Mouse (Mus musculus) mouse embryonic stem cell (cell line): ENCODE data around the gene Rab3a.

Experiments used
- in situ Hi-C, 2 experiments: fragments of 300-500 bp; cut with MboI; formaldehyde crosslinking; loops; 1 replicate in 1 of 2; 3 replicates in 1 of 2; pipeline ENCODE4 v1.14.3; 2019 to 2020; ENCODE audit warnings: low sequenced_read_pairs in 2 of 2, low pct_unique_long_range_greater_than_20kb in 1 of 2, mixed read lengths in 1 of 2; ENCODE audit not compliant: unreplicated experiment in 1 of 2

The Rab3a gene

DNA sequence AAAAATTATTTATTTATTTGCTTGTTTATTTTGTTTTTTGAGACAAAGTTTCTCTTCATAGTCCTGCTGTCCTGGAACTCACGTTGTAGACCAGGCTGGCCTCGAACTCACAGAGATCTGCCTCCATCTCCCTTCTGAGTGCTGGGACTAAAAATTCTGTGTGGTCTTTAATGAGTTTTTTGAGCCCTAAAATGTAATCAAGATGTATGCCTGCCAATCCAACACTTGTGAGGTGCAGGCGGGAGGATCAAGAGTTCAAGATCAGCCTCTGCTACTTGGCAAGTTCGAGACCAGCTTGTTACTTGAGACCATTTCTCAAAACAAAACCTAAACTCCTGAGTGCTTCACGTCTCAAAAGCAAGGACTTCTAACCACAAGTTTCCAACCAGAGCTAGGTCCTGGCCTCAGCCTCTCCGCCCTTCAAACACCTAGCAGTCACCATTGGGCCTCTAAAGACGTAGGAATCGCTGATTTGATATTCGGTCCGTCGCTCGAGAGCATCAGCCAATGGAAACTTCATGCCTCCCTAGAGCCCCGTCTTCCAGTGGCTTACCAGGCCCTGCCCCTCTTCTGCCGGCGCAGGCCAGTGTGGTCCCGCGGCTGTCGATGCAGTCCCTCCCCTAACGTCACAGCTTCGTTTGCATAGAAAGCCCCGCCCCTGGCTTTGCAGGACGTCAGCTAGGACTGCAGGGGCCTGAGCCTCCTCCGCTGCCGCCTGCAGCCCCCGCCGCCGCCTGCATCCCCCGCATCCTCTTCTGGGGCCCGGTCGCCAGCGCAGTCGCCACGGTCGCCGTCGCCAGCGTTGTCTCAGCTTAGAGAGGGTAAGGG, at the start of gene Rab3a:
Gene Rab3a (plus strand): TSS at position 637 of the 828 bp plus-strand sequence.
- in situ Hi-C loops: loop anchor here in 1 of 2 experiments (5.0 kb wide), 1 partner anchor 42 kb away; no protein-coding TSS in a partner anchor

DNA sequence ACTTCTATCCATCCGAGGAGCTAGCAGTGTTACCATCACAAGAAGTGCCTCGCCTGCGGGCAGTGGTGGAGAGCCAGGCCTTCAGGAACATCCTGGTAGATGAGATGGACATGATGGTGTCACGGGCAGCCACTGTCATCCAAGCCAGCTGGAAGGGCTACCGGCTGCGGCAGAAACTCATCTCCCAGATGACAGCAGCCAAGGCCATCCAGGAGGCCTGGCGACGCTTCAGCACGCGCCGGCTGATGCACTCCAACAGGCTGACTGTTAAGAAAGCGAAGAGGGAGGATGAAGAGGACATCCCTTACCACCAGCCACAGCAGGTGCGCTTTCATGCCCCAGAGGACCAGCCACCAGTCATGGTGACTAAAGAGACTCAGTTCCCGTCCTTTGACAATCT, 46.2 kb upstream of the Rab3a start:
- in situ Hi-C loops: no loop called here

DNA sequence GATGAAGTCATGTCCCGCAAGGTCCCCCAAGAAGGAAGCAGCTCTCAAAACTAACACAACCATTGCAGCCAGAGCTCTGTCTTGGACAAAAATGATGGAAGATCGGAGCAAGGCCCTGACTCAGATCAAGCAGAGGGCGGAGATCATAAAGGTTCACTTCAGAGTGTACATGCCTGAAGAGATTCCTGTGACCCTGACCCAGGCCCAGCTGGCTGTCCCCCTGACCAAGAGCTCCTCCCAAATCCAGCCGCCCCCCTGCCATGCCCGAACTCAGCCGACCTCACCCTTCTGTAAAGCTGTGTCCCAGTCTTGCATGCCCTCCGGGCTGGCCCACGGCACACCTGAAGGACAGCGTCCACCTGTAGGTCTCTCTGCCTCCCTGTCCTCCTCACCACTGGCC, 44.7 kb upstream of the Rab3a start:
- in situ Hi-C loops: loop anchor here in 1 of 2 experiments (5.0 kb wide), 2 partner anchors 43 to 128 kb away; partner anchors contain the start of genes Arrdc2 and Rab3a

DNA sequence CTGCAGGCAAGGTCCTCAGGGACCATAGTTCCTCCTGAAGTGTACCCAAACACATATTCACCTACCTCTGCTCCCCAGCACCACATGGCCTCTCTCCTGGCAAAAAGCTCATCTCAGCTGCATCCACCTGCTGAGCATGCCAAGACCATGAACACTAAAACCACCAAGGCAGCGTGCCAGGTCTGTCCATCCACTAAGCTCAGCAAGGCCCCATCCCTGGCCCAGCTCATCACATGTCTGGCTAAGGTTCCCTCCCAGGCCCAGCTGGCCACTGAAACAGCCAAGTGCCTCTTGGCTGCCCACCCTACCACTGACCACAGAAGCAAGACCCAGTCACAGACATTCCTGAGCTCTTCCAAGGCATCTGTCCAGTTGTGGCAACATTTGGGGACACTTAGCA, 44.2 kb upstream of the Rab3a start:
- in situ Hi-C loops: loop anchor here in 1 of 2 experiments (5.0 kb wide), 2 partner anchors 42 to 127 kb away; partner anchors contain the start of genes Arrdc2 and Rab3a

DNA sequence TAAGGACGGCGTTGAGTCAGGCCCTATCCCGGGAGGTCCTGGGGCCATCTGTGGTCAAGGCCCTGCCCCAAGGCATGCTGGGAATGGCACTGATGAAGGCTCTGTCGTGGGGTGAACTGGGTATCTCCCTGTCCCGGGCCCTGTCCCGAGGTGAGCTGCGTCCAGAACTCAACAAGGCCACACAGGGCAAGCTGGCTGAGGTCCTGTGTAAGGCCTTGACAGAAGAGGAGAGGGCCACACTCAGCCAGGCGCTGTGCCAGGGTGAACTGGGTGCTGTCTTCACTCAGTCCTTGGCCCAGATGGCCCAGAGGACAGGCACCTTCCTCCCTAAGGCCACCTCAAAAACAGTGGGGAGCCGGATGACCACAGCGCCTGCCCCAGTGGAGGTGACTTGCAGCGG, 43.4 kb upstream of the Rab3a start:
- in situ Hi-C loops: loop anchor here in 1 of 2 experiments (5.0 kb wide), 2 partner anchors 41 to 126 kb away; partner anchors contain the start of genes Arrdc2 and Rab3a

DNA sequence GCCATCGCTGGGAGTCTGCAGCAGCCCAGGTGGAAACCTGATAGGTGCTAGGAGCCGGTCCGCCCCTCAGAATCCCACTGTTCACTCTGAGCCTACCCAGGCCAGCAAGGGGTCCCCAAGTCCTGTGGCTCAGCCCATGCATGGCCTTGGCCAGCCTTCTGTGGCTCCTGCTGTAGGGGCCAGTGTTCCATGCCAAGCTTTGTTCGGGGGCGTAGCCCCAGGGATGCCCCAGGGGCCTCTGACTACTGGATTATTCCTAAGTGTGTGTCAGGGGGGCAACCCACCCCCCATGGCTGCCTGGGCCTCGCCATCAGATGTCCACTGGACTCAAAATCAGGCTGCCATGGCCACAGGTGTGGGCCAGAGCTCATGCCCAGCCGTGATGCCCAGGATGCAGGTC, 40.5 kb upstream of the Rab3a start:
- in situ Hi-C loops: loop anchor here in 1 of 2 experiments (5.0 kb wide), 2 partner anchors 38 to 123 kb away; partner anchors contain the start of genes Arrdc2 and Rab3a

DNA sequence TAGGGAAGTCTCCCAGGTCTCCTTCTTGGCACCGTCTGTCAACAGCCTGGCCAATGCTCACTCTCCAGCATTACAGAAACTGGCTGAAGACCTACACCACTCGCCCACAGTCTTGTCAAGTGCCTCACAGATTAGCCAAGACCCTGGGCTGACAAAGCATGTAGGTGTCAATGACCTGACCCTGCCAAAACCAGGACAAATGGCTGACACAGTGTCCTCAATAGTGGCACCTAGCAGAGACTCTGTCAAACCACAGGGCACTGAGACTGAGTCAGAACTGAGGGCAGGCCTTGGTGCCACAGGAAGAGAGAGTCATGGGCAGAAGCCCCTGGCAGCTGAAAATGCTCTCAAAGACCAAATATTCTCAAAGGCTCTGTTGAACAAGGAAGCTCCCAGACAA, 39.4 kb upstream of the Rab3a start:
- in situ Hi-C loops: loop anchor here in 1 of 2 experiments (5.0 kb wide), 1 partner anchor 47 kb away; the partner anchor contains the start of gene Mpv17l2

DNA sequence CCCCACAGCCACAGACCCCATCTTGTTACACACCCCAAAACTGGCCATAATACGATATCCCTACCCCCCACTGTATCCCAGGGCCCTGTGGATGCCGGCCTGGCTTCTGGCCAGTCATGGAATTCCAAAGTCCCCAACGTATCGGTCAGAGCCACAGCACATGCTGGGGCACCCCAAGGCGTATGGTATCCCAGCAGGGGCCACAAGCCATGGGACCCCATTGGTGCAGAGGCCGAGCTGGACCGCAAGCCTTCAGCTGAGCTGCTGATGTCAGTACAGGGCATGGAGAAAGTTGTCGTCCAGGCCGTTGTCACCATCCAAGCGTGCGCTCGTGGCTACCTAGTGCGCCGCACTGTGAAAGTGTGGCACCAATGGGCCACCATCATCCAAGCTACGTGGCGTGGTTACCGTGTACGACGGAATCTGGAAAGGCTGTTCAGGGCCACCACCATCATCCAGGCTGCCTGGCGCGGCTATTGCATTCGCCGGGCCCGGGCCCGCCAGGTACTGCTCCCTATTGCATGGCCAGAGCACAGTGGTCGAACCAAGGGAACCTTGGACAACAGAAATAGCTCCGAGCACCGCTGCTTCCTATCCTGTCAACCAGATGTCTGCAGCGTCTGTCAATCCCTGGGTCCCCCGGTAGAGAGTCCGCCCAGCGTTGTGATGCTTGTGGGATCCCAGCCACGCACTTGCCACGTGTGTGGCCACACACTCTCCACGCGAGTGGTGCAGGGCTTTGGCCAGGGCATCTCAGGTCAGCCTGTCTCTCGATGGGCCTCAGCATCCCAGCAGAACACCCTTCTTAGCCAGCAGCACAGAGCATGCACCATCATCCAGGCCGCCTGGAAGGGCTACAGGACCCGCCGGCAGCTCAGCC, 37.7 kb upstream of the Rab3a start:
- in situ Hi-C loops: loop anchor here in 1 of 2 experiments (5.0 kb wide), 1 partner anchor 46 kb away; the partner anchor contains the start of gene Mpv17l2

DNA sequence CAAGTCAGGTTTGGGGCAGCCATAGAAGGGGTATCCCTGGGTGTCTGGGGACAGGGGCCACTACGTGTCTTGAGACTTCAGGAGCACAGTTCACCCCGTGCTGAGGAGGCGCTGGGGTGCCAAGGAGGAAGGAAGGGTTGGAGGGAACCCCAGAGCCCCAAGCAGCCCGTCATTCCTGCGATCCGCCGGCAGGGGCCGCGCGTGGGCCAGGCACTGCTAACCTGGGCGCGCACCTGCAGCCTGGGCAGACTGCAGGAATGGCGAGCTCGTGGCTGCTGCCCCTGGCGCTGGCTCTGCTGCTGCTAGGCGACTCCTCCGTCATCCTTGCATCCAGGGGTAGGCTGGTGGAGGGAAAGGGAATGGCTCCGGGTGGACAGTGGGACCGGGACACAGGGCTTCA, 36.2 kb upstream of the Rab3a start, which contains the start of gene Gm3336:
Gene Gm3336 (plus strand): TSS at position 247 of the 400 bp plus-strand sequence.
- in situ Hi-C loops: loop anchor here in 1 of 2 experiments (5.0 kb wide), 1 partner anchor 44 kb away; the partner anchor contains the start of gene Mpv17l2

DNA sequence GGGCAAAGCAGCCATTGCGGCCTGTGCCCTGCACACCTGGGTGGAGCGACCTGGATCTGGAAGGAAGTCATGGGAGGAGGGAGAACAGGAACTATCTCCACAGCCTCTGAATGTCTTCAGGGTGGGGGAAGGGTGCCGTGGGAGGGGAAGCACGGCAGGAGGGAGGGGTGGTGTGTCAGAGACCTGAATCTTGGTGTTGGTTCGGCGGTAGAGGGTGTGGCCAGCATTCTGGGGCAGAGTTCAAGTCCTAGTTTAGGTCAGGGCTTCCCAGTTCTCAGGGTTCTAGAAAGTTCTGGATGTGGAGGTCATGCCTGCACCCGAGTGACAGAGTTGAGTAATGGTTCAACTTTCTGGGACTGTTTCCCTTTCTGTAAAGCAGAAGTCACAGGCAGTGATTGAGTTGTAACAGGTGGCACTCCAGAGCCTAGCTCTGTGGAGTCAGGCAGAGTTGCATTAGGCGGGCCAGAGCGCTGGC, 34.6 kb upstream of the Rab3a start:
- in situ Hi-C loops: loop anchor here in 1 of 2 experiments (5.0 kb wide), 1 partner anchor 42 kb away; the partner anchor contains the start of gene Mpv17l2

DNA sequence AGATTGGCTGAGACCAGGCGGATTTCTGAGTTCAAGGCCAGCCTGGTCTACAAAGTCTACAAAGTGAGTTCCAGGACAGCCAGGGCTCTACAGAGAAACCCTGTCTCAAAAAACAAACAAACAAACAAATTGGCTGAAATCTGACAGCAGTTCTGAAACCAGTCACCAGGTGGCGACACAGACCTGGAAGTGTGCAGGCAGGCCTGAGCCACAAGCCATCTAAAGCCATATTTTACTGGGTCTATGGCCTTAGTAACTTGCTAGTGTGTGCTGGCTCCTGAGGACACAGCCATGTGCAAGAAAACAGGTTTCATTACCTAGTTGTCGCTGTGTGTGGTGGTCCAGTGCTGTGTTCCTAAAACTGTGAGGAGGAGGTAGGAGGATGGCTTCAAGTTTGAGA, 33.7 kb upstream of the Rab3a start:
- in situ Hi-C loops: no loop called here

DNA sequence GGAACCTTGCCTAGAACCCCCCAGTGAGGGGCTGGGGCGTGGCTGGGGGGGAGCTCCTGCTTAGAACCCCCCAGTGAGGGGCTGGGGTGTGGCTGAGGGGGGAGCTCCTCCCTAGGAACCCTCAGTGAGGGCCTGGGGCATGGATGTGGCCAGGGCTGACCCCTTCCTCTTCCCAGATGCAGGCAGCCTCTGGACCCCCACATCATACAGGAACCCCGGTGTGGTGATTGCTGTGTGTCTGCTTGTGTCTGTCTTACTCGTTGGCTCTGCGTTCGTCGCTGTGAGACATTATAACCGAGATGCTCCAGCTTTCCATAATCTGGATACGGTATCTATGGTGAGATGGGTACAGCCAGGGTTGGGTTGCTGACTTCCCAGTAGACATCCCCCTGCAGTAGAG, 32.9 kb upstream of the Rab3a start:
- in situ Hi-C loops: no loop called here

DNA sequence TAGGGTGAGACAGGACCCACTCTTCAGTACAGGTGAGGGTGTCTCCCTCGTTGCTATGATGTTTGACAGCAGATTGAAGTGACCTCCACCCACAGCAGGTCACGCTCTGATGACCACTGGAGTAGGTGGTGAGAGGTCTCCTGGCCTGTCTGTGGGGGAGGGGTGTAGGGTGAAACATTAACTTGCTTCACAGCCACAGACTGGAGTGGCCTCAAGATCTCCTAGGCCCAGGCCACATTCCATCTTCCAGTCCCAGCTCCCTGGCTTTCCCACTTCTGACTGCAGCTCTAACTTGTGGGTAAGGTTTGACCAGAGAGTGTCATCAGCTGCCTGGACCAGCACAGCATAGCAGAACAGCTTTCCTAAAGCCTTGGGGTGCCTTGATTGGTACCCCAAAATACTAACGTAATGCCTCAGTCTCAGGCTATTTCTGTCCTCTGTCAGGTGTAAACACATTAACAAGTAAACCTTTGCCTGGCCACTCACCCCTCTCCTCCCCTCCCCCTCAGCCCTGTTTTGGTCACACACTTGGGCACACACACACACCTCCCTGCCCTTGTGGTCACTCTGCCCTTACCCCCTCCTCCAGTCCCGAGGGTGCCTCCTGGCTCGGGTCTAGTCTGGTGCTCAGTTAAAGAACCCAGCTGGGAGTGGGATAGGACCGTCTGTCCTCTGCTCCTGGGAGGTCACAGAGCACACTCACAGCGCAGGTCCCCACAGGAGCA, 30.8 kb upstream of the Rab3a start, which contains the start of gene Pde4c:
Gene Pde4c (plus strand): TSS at position 235 of the 725 bp plus-strand sequence.
- in situ Hi-C loops: no loop called here

DNA sequence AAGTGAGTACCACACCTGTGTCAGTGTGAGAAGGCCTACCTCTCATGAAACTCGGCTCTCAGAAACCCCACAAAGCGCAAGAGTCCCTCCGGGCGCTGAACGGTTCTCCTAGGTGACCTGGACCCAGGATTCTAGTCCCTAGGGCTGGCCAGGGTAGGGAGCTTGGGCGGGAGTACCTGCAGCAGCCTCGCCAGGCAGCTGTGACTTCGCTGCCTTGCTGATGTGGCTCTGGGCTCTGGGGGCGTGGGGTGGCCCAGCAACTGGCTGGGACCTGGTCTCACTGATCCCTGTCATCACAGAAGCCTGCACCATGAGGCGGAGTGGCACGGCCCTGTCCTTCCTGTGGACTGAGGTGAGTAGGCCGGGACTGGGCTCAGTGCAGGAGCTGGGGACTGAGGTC, 30.3 kb upstream of the Rab3a start:
- in situ Hi-C loops: no loop called here

DNA sequence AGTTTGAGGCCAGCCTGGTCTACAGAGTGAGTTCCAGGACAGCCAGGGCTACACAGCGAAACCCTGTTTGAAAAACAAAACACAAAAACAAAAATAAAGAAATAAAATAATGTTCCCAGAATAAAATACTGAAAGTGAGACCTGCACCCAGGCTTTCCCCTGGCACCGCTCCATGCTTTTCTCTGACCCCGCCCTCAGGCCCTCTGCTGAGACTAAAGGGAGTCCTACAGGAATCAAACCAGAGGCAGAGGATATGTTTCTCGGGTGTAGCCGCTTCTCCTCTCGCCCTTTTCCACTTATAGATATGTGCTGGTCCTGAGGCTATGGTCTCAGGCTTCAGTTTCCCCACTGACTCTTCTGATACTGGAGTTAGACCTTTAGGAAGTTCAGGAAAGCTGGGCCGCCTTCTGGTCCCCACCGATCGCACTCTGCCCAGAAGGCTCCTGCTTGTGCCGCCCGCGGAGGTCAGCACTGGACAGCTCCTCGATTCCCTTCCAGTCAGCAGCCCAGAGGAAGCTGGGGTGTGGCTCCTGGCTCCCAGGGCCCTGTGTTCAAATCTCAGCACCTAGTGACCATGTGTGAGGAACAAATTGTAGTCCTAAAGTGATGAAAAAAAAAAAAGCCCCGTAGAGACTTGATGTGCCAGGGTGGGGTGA, 28.6 kb upstream of the Rab3a start:
- in situ Hi-C loops: no loop called here

DNA sequence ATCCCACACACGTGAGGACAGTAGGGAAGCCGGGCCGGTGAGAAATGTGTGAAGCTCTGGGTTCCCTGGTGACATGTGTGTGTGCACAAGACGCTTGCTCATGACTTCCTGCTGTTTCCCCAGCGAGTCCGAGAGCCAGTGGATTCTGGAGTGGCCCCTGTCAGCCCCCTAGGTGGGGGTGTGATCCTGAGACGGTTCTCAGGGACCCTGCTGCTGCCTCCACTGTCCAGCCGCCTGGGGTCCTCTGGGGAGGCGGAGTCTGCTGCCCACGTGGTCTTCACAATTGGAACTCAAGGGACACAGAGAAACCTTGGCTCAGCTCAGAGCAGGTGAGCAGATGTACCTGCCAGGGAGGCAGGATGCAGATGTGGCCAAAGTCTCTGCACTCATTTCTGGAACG, 27.8 kb upstream of the Rab3a start:
- in situ Hi-C loops: no loop called here

DNA sequence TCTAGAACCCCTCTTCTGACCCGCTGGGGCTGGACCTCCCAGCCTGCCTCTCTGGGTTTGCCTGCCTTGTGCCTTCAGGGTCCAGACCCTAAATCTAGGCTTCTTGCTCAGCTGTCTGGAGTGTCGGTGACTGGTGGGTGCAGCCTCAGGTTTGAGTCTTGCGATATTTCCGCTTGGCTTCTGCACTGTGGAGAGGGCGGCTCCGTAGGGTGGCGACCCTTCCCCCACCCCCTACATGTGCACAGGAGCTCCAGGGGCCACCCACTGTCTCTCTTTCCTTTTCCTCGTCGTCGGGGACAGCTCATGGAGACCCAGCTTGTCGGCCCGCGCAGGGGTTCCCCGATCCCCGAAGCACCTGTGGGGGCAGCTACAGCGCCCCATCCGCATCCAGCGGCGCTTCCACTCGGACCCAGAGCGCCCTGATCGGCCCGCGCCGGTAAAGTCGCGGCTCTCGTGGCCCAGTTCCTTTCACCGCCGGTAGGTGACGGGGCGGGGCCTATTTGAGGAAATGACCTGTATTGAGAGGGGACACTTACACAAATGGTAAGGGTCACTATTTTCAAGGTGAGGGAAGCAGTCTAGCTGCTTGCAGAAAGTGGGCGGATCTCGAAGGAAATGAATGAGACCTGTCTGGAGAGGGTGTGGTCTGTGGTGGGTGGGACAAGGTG, 24.5 kb upstream of the Rab3a start:
- in situ Hi-C loops: no loop called here
